Mouse (Mus musculus) embryonic fibroblast, embryonic 13.5 days (primary cell): ENCODE data around the gene D130043K22Rik.

ENCODE experiments used
- CTCF ChIP-seq: IDR thresholded peaks from 2 replicates; pipeline ENCODE4 v1.5.1; 2011; ENCODE audit warnings: mild to moderate bottlenecking, control low read depth, low read length, moderate library complexity, borderline replicate concordance; ENCODE audit not compliant: insufficient read depth
- POLR2A ChIP-seq: IDR thresholded peaks from 2 replicates; pipeline ENCODE4 v1.6.1; 2011; ENCODE audit warnings: low read depth, mild to moderate bottlenecking, control low read depth, low read length, moderate library complexity

- TF ChIP-seq POLR2A (no peak), CTCF (no peak)
Measured at GRCm38 (mm10) chr13:24920333-24920977, 75.5 kb downstream of the D130043K22Rik start.
